In the genomic region with DNA sequence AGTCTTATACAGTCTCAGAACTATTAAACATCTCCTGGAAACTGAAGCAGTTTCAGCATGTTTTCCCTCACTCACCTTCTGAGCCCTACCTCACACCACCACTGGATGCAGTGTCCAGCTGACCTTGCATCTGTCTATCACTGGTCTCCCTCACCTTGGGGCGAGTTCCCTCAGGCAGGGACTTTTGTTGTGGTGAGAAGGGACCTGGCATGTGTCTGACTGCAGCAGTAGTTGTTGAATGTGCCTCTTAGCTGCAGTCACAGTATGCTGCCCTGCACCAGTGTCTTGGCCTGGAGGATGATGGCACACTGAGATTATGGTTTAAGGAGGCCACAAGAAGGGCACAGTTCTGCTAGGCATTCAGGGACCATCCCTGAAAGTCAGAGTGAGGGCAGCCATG, we compare ENCODE assay signal across 19 mouse cellular contexts. TPM values are rescaled to one million over a fixed set of nuclear protein-coding genes. Genes with fewer than 3 reads are reported as not detected.
A peak's percentile ranks its signal among the peaks of the same experiment; 100 is the strongest.
DNase-seq lines count a peak whose midpoint lies in the region; ATAC-seq lines count a peak whose summit lies in the region.
"Had no signal": no experiment of that assay in that cellular context is flagged by ENCODE, and none has a peak within 500 bp of the region (broad histone marks: within the 10 kb centered on the region; RNA-seq: fewer than 3 reads in every experiment).

No protein-coding gene starts in this region.

- no peak overlapping the region for H3K4me3 ChIP-seq in intestine, embryonic 14.5 days (ENCODE audit: low read depth, low read length)
- no peak overlapping the region for H3K4me3 ChIP-seq in intestine, embryonic 16.5 days (ENCODE audit: low read length)
- H3K4me3 ChIP-seq in megakaryocyte, embryonic 14.5 days (replicated peaks) = peak overlapping the region; percentile 76
- H3K4me3 ChIP-seq in forebrain, embryonic 12.5 days (replicated peaks) = no peak overlapping the region
- H3K4me3 ChIP-seq: embryonic facial prominence, embryonic 15.5 days; erythroblast, embryonic 14.5 days; hindbrain, embryonic 10.5 days had no signal

- no peaks in the 10 kb centered on the region for H3K36me3 ChIP-seq in intestine, embryonic 14.5 days (ENCODE audit: control insufficient read depth, insufficient read depth, low read length)
- H3K36me3 ChIP-seq in intestine, embryonic 16.5 days (ENCODE audit: control insufficient read depth, insufficient read depth, low read length) = no peaks in the 10 kb centered on the region
- peaks cover 61% of the 10 kb centered on the region for H3K36me3 ChIP-seq in megakaryocyte, embryonic 14.5 days (replicated peaks; ENCODE audit: low read length)
- H3K36me3 ChIP-seq in forebrain, embryonic 12.5 days (replicated peaks) = no peaks in the 10 kb centered on the region
- H3K36me3 ChIP-seq: embryonic facial prominence, embryonic 15.5 days; hindbrain, embryonic 10.5 days had no signal

- H3K9ac ChIP-seq in intestine, embryonic 14.5 days (ENCODE audit: low read length) = no peak overlapping the region
- no peak overlapping the region for H3K9ac ChIP-seq in intestine, embryonic 16.5 days (ENCODE audit: low read depth, low read length)
- H3K9ac ChIP-seq in forebrain, embryonic 12.5 days = no peak overlapping the region
- H3K9ac ChIP-seq: embryonic facial prominence, embryonic 15.5 days; hindbrain, embryonic 14.5 days had no signal

- H3K9me3 ChIP-seq in intestine, embryonic 14.5 days (ENCODE audit: control insufficient read depth, low read length) = no peaks in the 10 kb centered on the region
- H3K9me3 ChIP-seq in intestine, embryonic 16.5 days (ENCODE audit: control insufficient read depth, low read length) = no peaks in the 10 kb centered on the region
- H3K9me3 ChIP-seq in megakaryocyte, embryonic 14.5 days = no peaks in the 10 kb centered on the region
- H3K9me3 ChIP-seq in forebrain, embryonic 12.5 days = no peaks in the 10 kb centered on the region
- H3K9me3 ChIP-seq: embryonic facial prominence, embryonic 15.5 days; hindbrain, embryonic 10.5 days had no signal

- no peak for ATAC-seq in intestine, embryonic 14.5 days (replicated peaks; ENCODE audit: low FRiP score, low TSS enrichment, low read depth)
- no peak for ATAC-seq in intestine, embryonic 16.5 days
- ATAC-seq in megakaryocyte, adult 5-6 weeks (ENCODE audit: poor library complexity, severe bottlenecking) = no peak
- no peak for ATAC-seq in forebrain, embryonic 12.5 days (ENCODE audit: low FRiP score)
- ATAC-seq: forebrain, embryonic 16.5 days had no signal

- intact Hi-C loops in heart, postnatal 10 days (cut with DNase I) = no loop called here

- no peak overlapping the region for H3K27ac ChIP-seq in intestine, embryonic 14.5 days (ENCODE audit: low read depth)
- H3K27ac ChIP-seq in intestine, embryonic 16.5 days (ENCODE audit: low read length) = no peak overlapping the region
- H3K27ac ChIP-seq in forebrain, embryonic 12.5 days = no peak overlapping the region
- H3K27ac ChIP-seq: hindbrain, embryonic 10.5 days; hindbrain, embryonic 14.5 days had no signal

- DNase-seq in heart, adult 11 months = peak; percentile 90
- no peak for DNase-seq in heart, postnatal 10 days
- peak; percentile 46 for DNase-seq in intestine, embryonic 14.5 days (ENCODE audit: low spot score)
- DNase-seq: adrenal gland, postnatal 10 days; cerebellum, adult 11 months; cerebellum, adult 8-10 months; cerebellum, postnatal 14 days; embryo, embryonic 11 days; gastrocnemius, postnatal 25 days had no signal

- no peaks in the 10 kb centered on the region for H3K27me3 ChIP-seq in intestine, embryonic 14.5 days (replicated peaks; ENCODE audit: control insufficient read depth, insufficient read depth, low read length)
- no peaks in the 10 kb centered on the region for H3K27me3 ChIP-seq in intestine, embryonic 16.5 days (replicated peaks; ENCODE audit: control insufficient read depth, insufficient read depth, low read length)
- H3K27me3 ChIP-seq in megakaryocyte, embryonic 14.5 days (replicated peaks) = no peaks in the 10 kb centered on the region
- no peaks in the 10 kb centered on the region for H3K27me3 ChIP-seq in forebrain, embryonic 12.5 days
- H3K27me3 ChIP-seq: embryonic facial prominence, embryonic 15.5 days had no signal

- H3K4me2 ChIP-seq in intestine, embryonic 14.5 days (ENCODE audit: low read length) = no peak overlapping the region
- no peak overlapping the region for H3K4me2 ChIP-seq in intestine, embryonic 16.5 days (ENCODE audit: low read depth, low read length)
- H3K4me2 ChIP-seq in forebrain, embryonic 12.5 days = no peak overlapping the region
- H3K4me2 ChIP-seq: embryonic facial prominence, embryonic 15.5 days; heart, embryonic 11.5 days; hindbrain, embryonic 14.5 days had no signal

- H3K4me1 ChIP-seq in intestine, embryonic 14.5 days (replicated peaks; ENCODE audit: control insufficient read depth, insufficient read depth, low read length) = peaks cover 16% of the 10 kb centered on the region
- H3K4me1 ChIP-seq in intestine, embryonic 16.5 days (ENCODE audit: control insufficient read depth, insufficient read depth, low read length) = peaks cover 15% of the 10 kb centered on the region
- H3K4me1 ChIP-seq in megakaryocyte, embryonic 14.5 days = peaks cover 92% of the 10 kb centered on the region
- no peaks in the 10 kb centered on the region for H3K4me1 ChIP-seq in forebrain, embryonic 12.5 days
- H3K4me1 ChIP-seq: hindbrain, embryonic 10.5 days had no signal

- WGBS in intestine, embryonic 14.5 days = 83% methylated on average over 1 of the region's 1 CpGs
- 67% methylated on average over 1 of the region's 1 CpGs for WGBS in intestine, embryonic 16.5 days
- 61% methylated on average over 1 of the region's 1 CpGs for WGBS in forebrain, embryonic 12.5 days

RNA-seq across cellular contexts. Expression of a gene that starts 19.2 kb away (rescaled TPM):
- 10 to 100 TPM; 20.8 to 21.6 TPM for total RNA-seq in heart, postnatal 10 days (2021)
- 1.6 and 2.2 TPM in 2 replicates for polyA plus RNA-seq in intestine, embryonic 14.5 days (2014; fragmentation: Nextera tagmentation; extraction: Ambion mirVana)
- 1.2 and 1.3 TPM in 2 replicates for polyA plus RNA-seq in intestine, embryonic 16.5 days (2015; fragmentation: Nextera tagmentation; extraction: Ambion mirVana)
- 1.9 and 3.5 TPM in 2 replicates for polyA plus RNA-seq in megakaryocyte, embryonic 14.5 days (2012; ENCODE audit: insufficient read depth, low replicate concordance)
- 2.1 and 3.0 TPM in 2 replicates for total RNA-seq in megakaryocyte, adult 5-6 weeks (2015)
- total RNA-seq in megakaryocyte, adult 5-6 weeks (2017) = 2.3 and 3.8 TPM in 2 replicates
- 1.4 and 1.8 TPM in 2 replicates for polyA plus RNA-seq in forebrain, embryonic 12.5 days (2016; fragmentation: Nextera tagmentation; extraction: Ambion mirVana)
- polyA plus RNA-seq: erythroblast, embryonic 14.5 days had no signal

Comparison
In these comparisons a context has a peak if more than half of its experiments do, and no peak if none do; other contexts are left out.
1. DNase-seq: peak in heart, adult 11 months (single experiment) and intestine, embryonic 14.5 days (single experiment); none in heart, postnatal 10 days (0 of 2).